Mouse (Mus musculus): ENCODE data around the gene Ubxn6.
"Not testable (repeated sequence)": the region's sequence is repeated elsewhere in the genome, so short reads cannot be mapped to it uniquely, and the experiment has no call there.

- not testable (repeated sequence) for TF ChIP-seq EP300, POLR2A (IDR thresholded peaks at IDR 0.05; ENCODE audit: insufficient read depth, low read depth, low read length)
- TF ChIP-seq CTCF (IDR thresholded peaks at IDR 0.05) = peak; percentile 22
These were observed 9.1 kb downstream of the Ubxn6 start for GRCm38 (mm10) chr17:56065715-56066114.

Data from heart, adult 2 months (tissue).